Mouse (Mus musculus) gastrocnemius, adult 18-20 months (tissue): Measurements from ENCODE around the gene Gm10439. TPM values are rescaled to one million over a fixed set of nuclear protein-coding genes. Genes with fewer than 3 reads are reported as not detected.
"Not testable (repeated sequence)": the region's sequence is repeated elsewhere in the genome, so short reads cannot be mapped to it uniquely, and the experiment has no call there.

Experiments
- DNase-seq: peaks from one replicate; pipeline ENCODE4 v3.0.0; 2021; ENCODE audit warnings: low spot score
- long read RNA-seq, 2 experiments: library from polyadenylated mRNA; stranded (forward); transcript quantifications; one replicate each; pipeline ENCODE4 v2.0.0; 2021
- total RNA-seq, 2 experiments: library from RNA; stranded (reverse); gene quantifications; 2 replicates each; pipeline ENCODE4 v1.2.3; 2021

Gm10439 gene
- total RNA-seq, result not detected
- long read RNA-seq, experiment 1, result 0 reads
- long read RNA-seq, experiment 2, result 0 reads

GRCm38 (mm10) chrX:149594270-149594669 lies at the start of gene Gm10439:
TSS of gene Gm10439 (plus strand) at chrX:149594570.
- DNase-seq, result not testable (repeated sequence)

Other genes with a start within 250 kb of the Gm10439 start
- not detected for gene Gm15085, start 147.0 kb upstream of the Gm10439 start, total RNA-seq
- gene Gm15097, start 189.9 kb downstream of the Gm10439 start, total RNA-seq, result not detected